Mouse (Mus musculus): ENCODE results near the gene Slc35g3. TPM values are rescaled to one million over a fixed set of nuclear protein-coding genes. Genes with fewer than 3 reads are reported as not detected.
"Not testable (repeated sequence)": the region's sequence is repeated elsewhere in the genome, so short reads cannot be mapped to it uniquely, and the experiment has no call there.

Slc35g3 gene
- total RNA-seq, 1 experiment from 2014 or later, result not detected

DNA sequence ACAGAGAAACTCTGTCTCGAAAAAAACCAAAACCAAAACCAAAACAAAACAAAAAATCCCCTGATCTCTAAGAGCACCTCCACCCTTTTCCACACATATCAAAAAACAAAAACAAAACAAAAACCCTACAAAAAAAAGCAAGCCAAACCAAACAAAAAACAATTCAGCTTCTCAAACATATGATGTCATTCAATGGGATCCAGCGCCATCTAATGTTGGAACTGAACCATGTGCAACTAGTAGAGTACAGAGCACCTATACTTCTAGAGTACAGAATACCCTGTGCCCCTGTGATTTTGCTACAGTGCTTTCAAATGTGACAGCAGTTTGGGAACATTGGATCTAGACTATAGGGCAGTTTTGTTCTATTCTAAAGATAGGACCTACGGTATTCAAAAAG, 7.1 kb downstream of the Slc35g3 start:
- DNase-seq, result no peak

DNA sequence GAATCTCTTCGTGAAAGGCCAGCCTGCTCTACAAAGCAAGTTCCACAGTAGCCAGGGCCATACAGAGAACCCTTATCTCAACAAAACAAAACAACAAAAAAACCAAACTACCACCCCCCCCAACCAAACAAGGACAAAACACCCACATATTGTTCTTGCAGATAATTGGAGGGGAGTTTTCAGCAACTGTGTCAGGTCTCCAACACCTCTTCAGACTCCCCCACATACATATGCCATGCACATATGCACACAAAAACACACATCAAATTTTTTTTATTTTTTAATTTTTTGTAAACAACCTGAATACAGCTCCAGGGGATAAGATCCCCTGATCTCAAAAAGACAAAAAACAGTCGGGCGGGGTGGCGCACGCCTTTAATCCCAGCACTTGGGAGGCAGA, 7.5 kb downstream of the Slc35g3 start:
- no peak for DNase-seq

DNA sequence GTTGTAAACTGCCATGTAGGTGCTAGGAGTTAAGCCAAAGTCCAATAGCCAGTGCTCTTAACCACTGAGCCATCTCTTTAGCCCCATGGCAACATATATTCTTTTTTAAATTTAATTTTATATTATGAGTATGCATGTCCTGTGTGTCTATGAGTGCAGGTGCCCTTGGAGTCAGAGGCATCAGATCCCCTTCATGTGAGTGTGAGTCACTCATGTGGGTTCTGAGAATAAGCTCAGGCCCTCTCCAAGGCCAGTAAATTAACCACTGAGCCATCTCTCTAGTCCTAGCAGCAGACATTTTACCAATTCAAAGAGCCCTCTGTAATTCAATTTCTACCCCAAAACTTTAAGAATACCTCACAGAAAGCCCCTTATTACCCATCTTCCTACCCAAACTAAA, 9.1 kb downstream of the Slc35g3 start:
- no peak for DNase-seq

DNA sequence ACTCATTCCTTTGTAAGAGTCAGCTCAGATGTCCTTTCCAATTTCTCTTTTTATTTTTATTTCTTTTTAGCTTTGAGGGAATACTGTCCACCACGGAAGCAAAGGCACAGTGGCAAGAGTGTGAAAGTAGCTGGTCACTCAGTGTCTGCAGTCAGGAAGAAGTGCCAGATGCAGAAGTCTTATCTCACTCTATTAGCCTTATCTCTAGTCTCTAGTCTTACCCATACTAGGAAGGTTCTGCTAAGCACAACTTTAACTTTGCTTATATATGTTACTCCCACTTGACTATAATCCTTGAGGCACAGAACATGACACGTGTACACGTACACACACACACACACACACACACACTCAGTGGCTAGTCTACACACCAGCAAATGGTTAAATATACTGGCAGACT, 10.1 kb downstream of the Slc35g3 start:
- DNase-seq, result no peak

DNA sequence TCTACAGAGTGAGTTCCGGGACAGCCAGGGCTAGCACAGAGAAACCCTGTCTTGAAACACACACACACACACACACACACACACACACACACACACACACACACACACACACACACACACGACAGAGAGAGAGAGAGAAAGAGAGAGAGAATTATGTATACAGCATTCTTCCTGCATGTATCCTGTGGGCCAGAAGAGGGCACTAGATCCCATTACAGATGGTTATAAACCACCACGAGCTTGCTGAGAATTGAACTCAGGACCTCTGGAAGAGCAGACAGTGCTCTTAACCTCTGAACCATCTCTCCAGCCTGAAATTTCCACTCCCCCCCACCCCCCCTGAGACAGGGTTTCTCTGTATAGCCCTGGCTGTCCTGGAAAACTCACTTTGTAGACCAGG, 30.4 kb downstream of the Slc35g3 start:
- DNase-seq, result not testable (repeated sequence)

DNA sequence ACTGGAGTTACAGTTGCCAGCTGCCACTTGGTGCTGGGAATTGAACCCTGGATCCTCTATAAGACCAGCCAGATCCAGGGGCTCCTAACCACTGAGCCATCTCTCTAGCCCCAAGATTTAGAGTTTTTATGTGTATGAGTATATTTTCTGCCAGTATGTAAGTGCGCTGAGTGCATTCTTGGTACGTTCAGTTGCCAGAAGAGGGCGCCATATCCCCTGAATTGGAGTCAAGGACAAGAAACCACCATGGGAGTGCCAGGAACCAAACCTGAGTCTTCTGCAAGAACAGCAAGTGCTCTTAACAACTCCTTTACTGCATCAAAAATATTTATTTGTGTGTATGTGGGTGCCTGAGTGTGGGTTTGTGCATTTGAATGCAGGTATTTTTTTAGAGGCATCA, 32.7 kb downstream of the Slc35g3 start:
- DNase-seq, result peak; percentile 65

DNA sequence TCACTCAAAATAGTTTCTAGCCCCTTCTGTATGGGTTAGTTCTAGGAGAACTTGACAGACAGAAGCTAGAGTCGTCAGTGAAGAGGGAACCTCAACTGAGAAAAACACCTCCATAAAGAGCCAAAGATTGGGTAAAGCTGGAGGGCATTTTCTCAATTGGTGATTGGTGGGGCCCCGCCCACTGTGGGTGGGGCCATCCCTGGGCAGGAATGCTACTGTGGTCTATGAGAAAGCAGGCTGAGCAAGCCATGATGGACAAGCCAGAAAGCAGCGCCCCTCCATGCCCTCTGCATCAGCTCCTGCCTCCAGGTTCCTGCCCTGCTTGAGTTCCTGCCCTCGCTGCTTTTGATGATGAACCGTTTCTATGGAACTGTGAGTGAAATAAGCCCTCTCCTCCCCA, 35.8 kb downstream of the Slc35g3 start:
- DNase-seq, result no peak

DNA sequence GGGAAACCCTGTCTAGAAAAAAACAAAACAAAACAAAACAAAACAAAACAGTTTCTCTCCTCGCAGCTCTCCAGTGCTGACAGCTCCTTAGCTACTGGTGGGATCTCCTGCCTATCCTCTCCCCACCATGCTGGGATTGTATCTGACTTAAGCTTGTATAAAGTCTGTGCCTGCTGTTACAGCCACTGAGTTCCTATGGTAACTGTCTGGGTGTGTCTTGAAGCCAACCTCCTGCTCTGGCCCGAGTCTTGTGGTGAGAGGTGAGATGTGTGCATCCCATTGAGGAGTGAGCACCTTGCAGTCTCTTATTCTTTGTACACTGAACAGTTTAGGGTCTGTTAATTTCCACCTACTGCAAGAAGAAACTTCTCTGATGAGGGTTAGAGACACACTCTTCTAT, 38.7 kb downstream of the Slc35g3 start:
- no peak for DNase-seq

DNA sequence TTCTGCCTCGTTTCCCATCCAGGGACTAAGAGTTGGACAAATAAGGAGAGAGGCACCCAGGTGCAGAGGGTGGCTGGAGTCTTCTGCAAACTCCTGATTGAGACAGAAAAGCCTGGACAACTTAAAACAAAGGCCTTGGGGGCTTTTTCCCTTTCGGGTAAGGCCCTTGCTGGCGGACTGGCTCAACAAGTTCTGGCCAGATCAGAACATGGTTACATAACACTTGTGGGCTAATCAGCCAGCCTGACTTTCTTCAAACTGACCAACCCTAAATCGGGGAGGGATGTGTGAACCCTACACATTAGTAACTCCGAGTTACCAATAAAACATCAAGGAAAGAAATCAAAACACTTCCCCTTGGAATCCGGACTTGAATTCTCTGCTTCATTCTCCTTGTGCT, 40.9 kb downstream of the Slc35g3 start:
- DNase-seq, result no peak

DNA sequence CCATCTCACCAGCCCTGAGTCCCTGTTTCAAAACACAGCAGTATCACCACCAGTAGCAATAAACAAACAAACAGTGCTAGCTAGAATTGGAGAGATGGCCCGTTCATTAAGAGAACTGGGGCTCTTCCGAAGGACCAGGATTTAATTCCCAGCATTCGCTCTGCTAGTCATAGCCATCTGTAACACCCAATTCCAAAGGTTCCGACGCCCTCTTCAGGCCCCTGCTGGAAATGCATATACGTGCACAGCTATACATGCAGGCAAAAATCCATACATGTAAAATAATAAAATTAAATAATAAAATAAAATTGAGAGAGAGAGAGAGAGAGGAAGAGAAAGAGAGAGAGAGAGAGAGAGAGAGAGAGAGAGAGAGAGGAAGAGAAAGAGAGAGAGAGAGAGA, 42.3 kb downstream of the Slc35g3 start:
- no peak for DNase-seq

DNA sequence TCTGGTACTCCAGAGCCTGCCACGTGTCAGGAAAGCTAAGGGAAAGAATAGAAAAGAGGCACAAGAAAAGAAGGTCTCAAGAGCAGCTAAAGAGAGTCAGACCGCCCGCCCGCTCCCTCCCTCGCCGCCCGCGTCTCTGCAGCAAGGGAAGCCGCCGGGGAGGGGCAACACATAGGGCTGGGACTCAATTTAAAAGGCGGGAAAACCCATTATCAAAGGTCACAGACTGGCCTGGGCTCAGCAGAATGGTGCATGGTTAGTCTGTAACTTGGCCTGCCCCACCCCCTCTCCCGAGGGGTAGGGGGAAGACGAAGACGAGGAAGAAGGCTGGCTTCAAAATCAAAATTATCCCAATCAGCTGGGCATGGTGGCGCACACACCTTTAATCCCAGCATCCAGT, 43.1 kb downstream of the Slc35g3 start:
- no peak for DNase-seq

DNA sequence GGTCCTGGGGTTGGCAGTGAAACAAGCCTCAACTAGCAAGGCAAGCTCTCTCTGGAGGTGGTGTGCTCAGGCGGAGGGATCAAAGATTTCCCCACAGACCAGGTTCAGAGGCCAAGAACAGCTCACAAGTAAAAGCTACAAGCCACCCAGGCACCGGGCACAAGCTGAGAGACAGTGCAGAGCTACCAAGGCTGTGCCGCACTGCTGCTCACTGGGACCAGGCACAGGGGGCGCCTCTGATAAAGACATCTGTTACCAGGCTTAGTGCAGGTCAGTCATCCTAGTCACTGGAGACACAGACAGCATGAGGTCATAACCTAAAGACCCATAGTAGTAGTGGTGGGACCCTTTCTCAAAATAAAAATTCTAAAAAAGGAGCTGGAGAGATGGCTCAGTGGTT, 44.8 kb downstream of the Slc35g3 start:
- DNase-seq, result no peak

DNA sequence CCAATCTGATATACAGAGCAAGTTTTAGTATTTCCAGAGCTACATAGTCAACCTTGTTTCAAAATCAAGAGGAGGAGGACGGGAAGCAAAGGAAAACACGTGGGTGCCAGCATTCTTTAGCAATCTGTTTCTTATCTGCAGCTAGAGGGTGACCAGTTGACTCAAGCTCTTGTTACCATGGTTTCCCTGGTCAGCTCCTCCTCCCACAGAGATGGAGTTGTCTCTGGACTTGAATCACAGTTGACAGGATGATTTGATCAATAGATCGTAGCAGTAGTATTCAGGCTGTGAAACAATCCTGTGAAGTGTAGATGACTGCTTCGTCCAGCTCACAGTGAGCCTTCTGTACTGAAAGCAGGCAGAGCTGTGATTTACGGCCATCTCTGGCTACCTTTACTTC, 45.8 kb downstream of the Slc35g3 start:
- DNase-seq, result peak; percentile 15

DNA sequence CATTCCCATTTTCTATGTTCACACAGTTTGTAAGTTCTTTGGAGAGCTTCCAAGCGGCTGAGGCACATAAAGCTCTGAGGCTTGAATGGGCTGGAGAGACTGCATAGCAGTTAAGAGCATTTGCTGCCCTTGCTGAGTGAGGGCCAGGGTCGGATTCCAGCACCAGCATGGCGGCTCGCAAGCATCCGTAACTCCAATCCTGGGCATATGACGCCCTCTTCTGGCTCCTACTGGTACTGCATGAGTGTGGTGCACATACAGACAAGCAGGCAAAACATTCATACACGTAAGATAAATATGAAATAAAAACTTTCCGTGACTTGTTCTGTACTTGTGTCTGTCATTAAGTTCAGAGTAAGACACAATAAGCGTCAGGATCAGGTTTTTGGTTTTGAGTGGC, 46.3 kb downstream of the Slc35g3 start:
- peak; percentile 49 for DNase-seq

DNA sequence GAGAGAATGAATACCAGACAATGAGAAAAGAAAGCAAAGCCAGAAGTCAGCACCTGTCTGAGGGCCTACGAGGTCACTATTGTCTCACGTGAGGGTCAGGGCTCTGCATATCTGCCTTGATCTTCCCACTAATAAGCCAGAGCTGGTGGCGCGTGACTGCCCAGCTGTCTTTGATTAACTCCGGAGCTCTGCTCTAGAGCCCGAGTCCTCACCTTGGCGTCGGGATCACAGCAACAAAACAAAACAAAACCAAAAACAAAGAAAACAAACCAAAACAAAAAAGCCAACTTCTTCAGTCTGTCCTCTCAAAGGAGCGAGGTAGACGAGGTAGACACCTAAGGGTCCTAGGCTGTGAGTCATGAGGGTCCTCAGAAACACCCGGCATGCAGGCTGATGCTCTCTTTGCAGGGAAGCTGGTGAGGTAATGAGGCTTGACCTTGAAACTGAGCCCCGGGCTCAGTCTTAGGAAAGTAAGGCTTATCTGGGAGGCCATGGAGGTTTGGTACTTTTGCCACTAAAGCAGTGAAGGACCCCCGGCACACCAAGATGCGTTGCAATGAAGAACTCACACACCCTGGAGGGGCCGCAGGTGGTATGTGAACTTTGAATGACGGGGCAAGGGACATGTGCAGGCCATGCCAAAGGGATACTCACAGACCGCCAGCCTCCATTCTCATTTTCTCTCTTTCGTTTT, 47.0 kb downstream of the Slc35g3 start:
- no peak for DNase-seq

DNA sequence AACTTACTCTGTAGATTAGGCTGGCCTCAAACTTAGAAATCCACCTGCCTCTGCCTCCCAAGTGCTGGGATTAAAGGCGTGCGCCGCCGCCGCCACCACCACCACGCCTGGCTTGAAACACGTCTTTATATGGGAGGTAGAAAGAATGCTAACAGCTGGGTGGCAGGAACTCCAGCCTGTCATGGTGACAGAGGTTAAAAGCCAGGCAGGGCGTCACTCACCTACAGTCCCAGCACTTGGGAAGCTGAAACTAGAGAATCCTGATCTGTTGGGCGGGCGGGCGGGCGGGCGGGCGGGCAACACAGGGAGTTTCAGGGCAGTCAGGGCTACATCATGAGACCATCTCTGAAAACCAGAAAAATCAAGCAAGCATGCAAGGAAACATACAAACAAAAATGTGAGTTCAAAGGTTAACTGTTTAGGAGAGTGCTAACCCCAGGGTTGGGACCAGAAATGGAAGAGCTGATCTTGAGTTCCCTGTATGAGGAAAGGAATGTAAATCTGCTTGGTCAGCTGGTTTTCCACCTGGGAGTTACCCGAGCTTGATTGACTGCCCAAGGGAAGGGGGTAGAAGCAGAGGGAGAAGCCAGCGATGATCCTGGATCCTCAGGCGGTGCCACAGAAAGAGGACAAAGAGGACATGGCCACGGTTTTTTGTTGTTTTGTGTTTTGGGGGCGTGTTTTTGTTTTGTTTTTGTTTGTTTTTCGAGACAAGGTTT, 48.7 kb downstream of the Slc35g3 start:
- DNase-seq, result no peak

DNA sequence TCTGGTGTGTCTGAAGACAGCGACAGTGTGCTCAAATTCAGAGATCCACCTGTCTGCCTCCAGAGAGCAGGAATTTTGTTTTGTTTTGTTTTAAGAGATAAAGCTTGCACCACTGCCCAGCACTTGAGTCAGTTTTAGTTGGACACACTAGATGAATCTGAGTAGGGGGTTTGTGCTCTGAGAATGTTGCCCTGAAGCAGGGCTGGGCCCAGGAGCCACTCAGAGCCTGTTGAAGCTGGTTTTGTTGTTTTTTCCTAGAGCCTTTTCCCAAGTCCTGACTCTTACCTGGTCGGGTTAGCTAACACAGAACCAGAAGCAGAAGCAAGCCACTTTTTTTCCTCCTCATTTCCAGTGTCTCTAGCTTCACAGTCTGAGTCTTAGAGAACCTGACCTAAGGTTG, 50.7 kb downstream of the Slc35g3 start:
- DNase-seq, result no peak

DNA sequence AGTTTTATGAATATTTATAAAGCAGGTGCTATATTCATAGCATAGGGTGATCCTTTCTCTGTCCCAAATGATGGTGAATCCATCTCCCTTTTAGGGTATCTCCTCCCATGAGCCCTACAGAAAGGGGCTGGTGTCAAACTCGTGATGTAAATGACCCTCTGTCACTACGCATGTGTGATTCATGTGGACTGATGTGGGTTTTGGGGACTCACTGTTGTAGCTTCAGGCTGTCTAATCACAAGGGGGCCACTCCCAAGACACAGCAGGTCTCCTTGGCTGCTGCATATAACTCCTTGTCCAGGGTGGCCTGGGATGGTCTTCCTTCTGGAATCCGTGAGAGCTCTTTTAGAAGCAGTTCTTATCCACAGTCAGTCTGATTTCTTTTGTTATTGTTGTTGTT, 51.3 kb downstream of the Slc35g3 start:
- no peak for DNase-seq

Other genes with a start within 250 kb of the Slc35g3 start
- gene Dnah2, start 212.9 kb downstream of the Slc35g3 start, total RNA-seq (2021), result 0.05 and 0.76 TPM in 2 replicates
- 0.38 and 1.5 TPM in 2 replicates for gene Efnb3, start 201.8 kb downstream of the Slc35g3 start, total RNA-seq (2021)
- 12.5 and 12.9 TPM in 2 replicates for gene Wrap53, start 181.7 kb downstream of the Slc35g3 start, total RNA-seq (2021)
- gene Trp53, start 181.6 kb downstream of the Slc35g3 start, total RNA-seq (2021), result 74.1 and 81.7 TPM in 2 replicates
- 34.0 and 38.0 TPM in 2 replicates for gene Atp1b2, start 156.0 kb downstream of the Slc35g3 start, total RNA-seq (2021)
- gene Shbg, start 144.1 kb downstream of the Slc35g3 start, total RNA-seq (2021), result not detected in 2 replicates
- 6.7 and 16.9 TPM in 2 replicates for gene Sat2, start 139.9 kb downstream of the Slc35g3 start, total RNA-seq (2021)
- 89.7 and 101 TPM in 2 replicates for gene Fxr2, start 129.0 kb downstream of the Slc35g3 start, total RNA-seq (2021)
- 0.39 TPM in 1 of 2 replicates, not detected in the other for gene Sox15, start 106.7 kb downstream of the Slc35g3 start, total RNA-seq (2021)
- gene Mpdu1, start 99.3 kb downstream of the Slc35g3 start, total RNA-seq (2021), result 123 and 137 TPM in 2 replicates
- gene Cd68, start 95.8 kb downstream of the Slc35g3 start, total RNA-seq (2021), result 14.2 and 22.6 TPM in 2 replicates
- gene Eif4a1, start 89.5 kb downstream of the Slc35g3 start, total RNA-seq (2021), result 624 and 654 TPM in 2 replicates
- 91.6 and 91.8 TPM in 2 replicates for gene Senp3, start 79.9 kb downstream of the Slc35g3 start, total RNA-seq (2021)
- 3.8 and 4.1 TPM in 2 replicates for gene Tnfsf13, start 76.2 kb downstream of the Slc35g3 start, total RNA-seq (2021)
- gene Tnfsf12, start 66.1 kb downstream of the Slc35g3 start, total RNA-seq (2021), result 16.6 and 25.6 TPM in 2 replicates
- 3.8 and 4.6 TPM in 2 replicates for gene Tnfsfm13, start 65.9 kb downstream of the Slc35g3 start, total RNA-seq (2021)
- gene Polr2a, start 3.3 kb downstream of the Slc35g3 start, total RNA-seq (2021), result 98.5 and 101 TPM in 2 replicates
- 39.5 and 65.8 TPM in 2 replicates for gene Zbtb4, start 3.9 kb upstream of the Slc35g3 start, total RNA-seq (2021)
- gene Chrnb1, start 34.0 kb upstream of the Slc35g3 start, total RNA-seq (2021), result 1.8 and 2.4 TPM in 2 replicates
- gene Fgf11, start 39.9 kb upstream of the Slc35g3 start, total RNA-seq (2021), result 3.6 and 3.9 TPM in 2 replicates
- not detected in 2 replicates for gene Tmem102, start 43.7 kb upstream of the Slc35g3 start, total RNA-seq (2021)
- gene Gm39566, start 53.3 kb upstream of the Slc35g3 start, total RNA-seq (2021), result not detected in 2 replicates
- gene Spem2, start 56.5 kb upstream of the Slc35g3 start, total RNA-seq (2021), result not detected in 2 replicates
- gene Spem1, start 60.2 kb upstream of the Slc35g3 start, total RNA-seq (2021), result not detected in 2 replicates
- gene Nlgn2, start 75.8 kb upstream of the Slc35g3 start, total RNA-seq (2021), result 18.6 and 19.7 TPM in 2 replicates
- gene Tmem256, start 76.5 kb upstream of the Slc35g3 start, total RNA-seq (2021), result 149 and 152 TPM in 2 replicates
- gene Plscr3, start 84.4 kb upstream of the Slc35g3 start, total RNA-seq (2021), result 43.8 and 52.9 TPM in 2 replicates
- not detected in 2 replicates for gene Tnk1, start 96.8 kb upstream of the Slc35g3 start, total RNA-seq (2021)
- gene Tmem95, start 116.0 kb upstream of the Slc35g3 start, total RNA-seq (2021), result not detected in 2 replicates
- gene Kctd11, start 119.4 kb upstream of the Slc35g3 start, total RNA-seq (2021), result 4.4 and 4.9 TPM in 2 replicates
- 0.30 TPM in 1 of 2 replicates, not detected in the other for gene Acap1, start 133.6 kb upstream of the Slc35g3 start, total RNA-seq (2021)
- 1.2 and 2.6 TPM in 2 replicates for gene 2810408A11Rik, start 139.0 kb upstream of the Slc35g3 start, total RNA-seq (2021)
- 52.4 and 55.5 TPM in 2 replicates for gene Neurl4, start 139.1 kb upstream of the Slc35g3 start, total RNA-seq (2021)
- gene Gps2, start 151.9 kb upstream of the Slc35g3 start, total RNA-seq (2021), result 62.5 and 70.2 TPM in 2 replicates
- 542 and 558 TPM in 2 replicates for gene Eif5a, start 160.0 kb upstream of the Slc35g3 start, total RNA-seq (2021)
- gene Ybx2, start 173.8 kb upstream of the Slc35g3 start, total RNA-seq (2021), result 14.1 and 14.8 TPM in 2 replicates
- gene Slc2a4, start 186.2 kb upstream of the Slc35g3 start, total RNA-seq (2021), result 42.6 and 48.6 TPM in 2 replicates
- 0.52 TPM in 1 of 2 replicates, not detected in the other for gene Cldn7, start 202.8 kb upstream of the Slc35g3 start, total RNA-seq (2021)
- gene Ctdnep1, start 219.2 kb upstream of the Slc35g3 start, total RNA-seq (2021), result 123 and 141 TPM in 2 replicates
- gene Elp5, start 220.5 kb upstream of the Slc35g3 start, total RNA-seq (2021), result 71.1 and 76.1 TPM in 2 replicates
- 406 and 407 TPM in 2 replicates for gene Gabarap, start 229.2 kb upstream of the Slc35g3 start, total RNA-seq (2021)
- 55.7 and 64.6 TPM in 2 replicates for gene Phf23, start 233.8 kb upstream of the Slc35g3 start, total RNA-seq (2021)
- 19.6 and 22.3 TPM in 2 replicates for gene Dvl2, start 238.6 kb upstream of the Slc35g3 start, total RNA-seq (2021)

Data from adrenal gland, postnatal 25 days (tissue).